Mouse (Mus musculus): ENCODE results near the gene H2al1h.

- TF ChIP-seq POLR2A (IDR thresholded peaks at IDR 0.05; ENCODE audit: extremely low read depth, insufficient read depth, low read length) (no peak), CTCF (IDR thresholded peaks at IDR 0.05; ENCODE audit: extremely low read depth, insufficient read depth, low read length) (no peak)
Measured at GRCm38 (mm10) chrX:11345762-11346161, 24.5 kb downstream of the H2al1h start.

All from cortical plate, adult 2 months (tissue).